Mouse (Mus musculus) kidney, embryonic 14.5 days (tissue): ENCODE measurements around the gene Tmem258. TPM values are rescaled to one million over a fixed set of nuclear protein-coding genes. Genes with fewer than 3 reads are reported as not detected.

ENCODE experiments used
- microRNA-seq: library from miRNA; unstranded; fragments of <30 nt; microRNA quantifications from one replicate; pipeline ENCODE4, GENCODE M21; 2016
- polyA plus RNA-seq: library from polyadenylated mRNA; unstranded; fragments of >200 nt; fragmentation: Nextera tagmentation; extraction: Ambion mirVana; gene quantifications from 2 replicates; pipeline ENCODE4 v1.2.1, GENCODE M21; 2014

Tmem258 gene
- polyA plus RNA-seq, 1 experiment from 2014 or later: 467 TPM

Small RNAs within 50 kb of the gene (microRNA-seq; reads per million reads assigned to microRNA genes)
- not detected for gene Mir6993

Other genes starting within 250 kb of the Tmem258 start
- 1,412 and 1,461 TPM in 2 replicates for gene Fth1, start 223.4 kb upstream of the Tmem258 start, polyA plus RNA-seq
- 1.1 and 1.2 TPM in 2 replicates for gene Best1, start 202.4 kb upstream of the Tmem258 start, polyA plus RNA-seq
- 20.3 and 26.2 TPM in 2 replicates for gene Rab3il1, start 202.3 kb upstream of the Tmem258 start, polyA plus RNA-seq
- gene Fads3, start 162.4 kb upstream of the Tmem258 start, polyA plus RNA-seq: 8.3 and 10.4 TPM in 2 replicates
- 28.3 and 42.4 TPM in 2 replicates for gene Fads2, start 102.3 kb upstream of the Tmem258 start, polyA plus RNA-seq
- gene Fads1, start 21.1 kb upstream of the Tmem258 start, polyA plus RNA-seq: 51.3 and 94.3 TPM in 2 replicates
- 92.9 and 99.2 TPM in 2 replicates for gene Fen1, start 155 bp downstream of the Tmem258 start, polyA plus RNA-seq
- gene Myrf, start 36.7 kb downstream of the Tmem258 start, polyA plus RNA-seq: 3.9 and 6.4 TPM in 2 replicates
- gene Dagla, start 100.9 kb downstream of the Tmem258 start, polyA plus RNA-seq: 2.2 and 3.0 TPM in 2 replicates
- gene Syt7, start 185.1 kb downstream of the Tmem258 start, polyA plus RNA-seq: 2.1 and 2.3 TPM in 2 replicates